Mouse (Mus musculus): ENCODE results near the gene Apba3. TPM values are rescaled to one million over a fixed set of nuclear protein-coding genes. Genes with fewer than 3 reads are reported as not detected.

The Apba3 gene
- polyA plus RNA-seq, 1 experiment from 2014 or later: 29.7 TPM

GRCm38 (mm10) chr10:81319330-81319699 is 52.6 kb downstream of the Apba3 start:
- WGBS: 38% methylated on average over 8 of the region's 8 CpGs
- peaks cover 66% of the 10 kb centered on the region for H3K36me3 ChIP-seq

DNA sequence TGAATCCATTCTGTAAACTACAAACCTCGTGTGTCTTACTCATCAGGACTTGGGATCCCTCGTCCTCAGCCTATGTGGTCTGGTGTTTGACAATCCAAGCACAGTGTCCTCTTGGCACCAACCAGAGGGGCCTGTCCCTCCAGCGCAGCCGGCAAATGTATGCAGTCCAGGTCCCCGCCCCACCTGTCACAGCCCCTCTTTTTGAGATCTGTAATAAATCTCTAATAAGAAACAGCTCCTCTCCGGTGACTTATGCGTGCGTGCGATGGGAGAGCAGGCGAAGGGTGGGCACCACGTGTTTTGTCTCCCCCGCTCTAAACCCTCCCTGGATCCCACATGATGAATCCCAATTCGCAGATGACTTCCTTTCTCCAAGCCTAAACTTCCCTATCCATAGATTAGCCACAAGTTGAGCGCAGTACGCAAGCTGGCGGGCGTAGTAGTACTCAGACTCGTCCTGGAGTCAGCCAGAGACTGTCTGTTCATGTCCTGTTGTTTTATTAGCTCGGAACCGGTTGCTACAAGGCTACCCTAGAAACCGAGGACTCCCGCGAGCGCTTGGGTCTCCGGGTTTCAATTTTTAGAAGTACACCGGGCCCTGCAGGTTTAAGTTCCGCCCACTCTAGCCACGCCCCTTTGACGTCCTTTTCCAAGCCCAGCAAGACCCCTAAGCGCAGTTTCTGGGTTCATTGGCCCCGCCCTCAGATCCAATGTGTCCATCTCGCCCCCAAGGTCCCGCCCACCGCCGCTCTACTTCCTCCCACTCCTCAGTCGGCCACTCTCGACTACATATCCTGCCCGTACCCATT is 53.2 kb downstream of the Apba3 start:
- Histone ChIP-seq H3K9me3 (no peaks in the 10 kb centered on the region), H3K27me3 (no peaks in the 10 kb centered on the region), H3K36me3 (peaks cover 66% of the 10 kb centered on the region), H3K27ac (peak overlapping the region; percentile 90), H3K4me2 (peak overlapping the region; percentile 84), H3K9ac (peak overlapping the region; percentile 67), H3K4me1 (replicated peaks) (peaks cover 45% of the 10 kb centered on the region), H3K4me3 (peak overlapping the region; percentile 74)
- peak; percentile 0 for ATAC-seq (ENCODE audit: low FRiP score)
- WGBS: 2% methylated on average over 38 of the region's 38 CpGs

More at GRCm38 (mm10) chr10:81319330-81319699, 52.6 kb downstream of the Apba3 start:
- Histone ChIP-seq H3K4me1 (replicated peaks) (peaks cover 45% of the 10 kb centered on the region), H3K4me2 (peak overlapping the region; percentile 84), H3K9me3 (no peaks in the 10 kb centered on the region), H3K9ac (peak overlapping the region; percentile 67), H3K27me3 (no peaks in the 10 kb centered on the region), H3K27ac (peak overlapping the region; percentile 90), H3K4me3 (peak overlapping the region; percentile 74)
- no peak for ATAC-seq (ENCODE audit: low FRiP score)

- H3K4me2 ChIP-seq: peak within 1 kb of the TSS; percentile 84
- WGBS: under 1% methylated on average over 68 of the region's 68 CpGs
- peak within 1 kb of the TSS; percentile 90 for H3K9ac ChIP-seq
- H3K9me3 ChIP-seq: no peaks in the 10 kb centered on the region
- H3K36me3 ChIP-seq: peaks cover 66% of the 10 kb centered on the region
- ATAC-seq (ENCODE audit: low FRiP score): peak; percentile 93
- peak within 1 kb of the TSS; percentile 90 for H3K27ac ChIP-seq
- H3K4me1 ChIP-seq (replicated peaks): peaks cover 45% of the 10 kb centered on the region
- H3K27me3 ChIP-seq: no peaks in the 10 kb centered on the region
- peak within 1 kb of the TSS; percentile 74 for H3K4me3 ChIP-seq
These were observed 54.0 kb downstream of the Apba3 start, which contains the start of gene Cactin for GRCm38 (mm10) chr10:81320550-81321347. Gene Cactin, plus strand, starts transcription at chr10:81321103.

GRCm38 (mm10) chr10:81321436-81321835 is 54.7 kb downstream of the Apba3 start:
- H3K27me3 ChIP-seq: no peaks in the 10 kb centered on the region
- H3K9me3 ChIP-seq: no peaks in the 10 kb centered on the region
- 3% methylated on average over 20 of the region's 20 CpGs for WGBS
- peak overlapping the region; percentile 74 for H3K4me3 ChIP-seq
- peak overlapping the region; percentile 90 for H3K9ac ChIP-seq
- peak overlapping the region; percentile 90 for H3K27ac ChIP-seq
- ATAC-seq (ENCODE audit: low FRiP score): peak; percentile 0; the same call in 1 of the 2 replicates
- H3K4me1 ChIP-seq (replicated peaks): peaks cover 42% of the 10 kb centered on the region
- H3K4me2 ChIP-seq: peak overlapping the region; percentile 84
- H3K36me3 ChIP-seq: peaks cover 66% of the 10 kb centered on the region

DNA sequence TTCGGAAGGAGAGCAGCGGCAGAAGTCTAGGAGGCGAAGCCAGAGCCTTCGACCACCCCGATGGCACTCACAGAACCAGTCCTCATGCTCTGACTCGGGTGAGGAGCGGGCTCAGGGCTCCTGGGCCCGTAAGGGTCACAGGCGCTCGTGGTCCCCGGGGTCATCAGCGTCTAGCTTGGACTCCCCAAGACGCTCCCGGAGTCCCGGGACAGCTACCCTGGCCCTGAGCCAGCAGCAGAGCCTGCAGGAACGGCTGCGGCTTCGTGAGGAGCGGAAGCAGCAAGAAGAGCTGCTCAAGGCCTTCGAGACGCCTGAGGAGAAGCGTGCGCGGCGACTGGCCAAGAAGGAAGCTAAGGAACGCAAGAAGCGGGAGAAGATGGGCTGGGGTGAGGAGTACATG is 55.7 kb downstream of the Apba3 start:
- Histone ChIP-seq H3K4me1 (replicated peaks) (peaks cover 32% of the 10 kb centered on the region), H3K27ac (no peak overlapping the region), H3K36me3 (peaks cover 68% of the 10 kb centered on the region), H3K4me3 (peak overlapping the region; percentile 74), H3K27me3 (no peaks in the 10 kb centered on the region), H3K4me2 (peak overlapping the region; percentile 84), H3K9ac (peak overlapping the region; percentile 90), H3K9me3 (no peaks in the 10 kb centered on the region)
- WGBS: 94% methylated on average over 27 of the region's 27 CpGs
- ATAC-seq (ENCODE audit: low FRiP score): no peak

Small RNAs within 50 kb of the gene (microRNA-seq; reads per million reads assigned to microRNA genes)
- gene Mir3057: 13.3 reads per million, percentile 25 among the genes with 10 or more reads in this experiment

Other genes with a start within 250 kb of the Apba3 start
- gene Diras1, start 241.3 kb upstream of the Apba3 start, polyA plus RNA-seq (2015; fragmentation: Nextera tagmentation; extraction: Ambion mirVana): 37.5 and 40.2 TPM in 2 replicates
- gene Slc39a3, start 229.5 kb upstream of the Apba3 start, polyA plus RNA-seq (2015; fragmentation: Nextera tagmentation; extraction: Ambion mirVana): 42.3 and 44.0 TPM in 2 replicates
- 292 and 304 TPM in 2 replicates for gene Sgta, start 206.8 kb upstream of the Apba3 start, polyA plus RNA-seq (2015; fragmentation: Nextera tagmentation; extraction: Ambion mirVana)
- 45.0 and 46.9 TPM in 2 replicates for gene Thop1, start 196.9 kb upstream of the Apba3 start, polyA plus RNA-seq (2015; fragmentation: Nextera tagmentation; extraction: Ambion mirVana)
- 0.26 and 0.41 TPM in 2 replicates for gene Creb3l3, start 168.1 kb upstream of the Apba3 start, polyA plus RNA-seq (2015; fragmentation: Nextera tagmentation; extraction: Ambion mirVana)
- 224 and 227 TPM in 2 replicates for gene Map2k2, start 161.0 kb upstream of the Apba3 start, polyA plus RNA-seq (2015; fragmentation: Nextera tagmentation; extraction: Ambion mirVana)
- 13.2 and 13.5 TPM in 2 replicates for gene Zbtb7a, start 131.7 kb upstream of the Apba3 start, polyA plus RNA-seq (2015; fragmentation: Nextera tagmentation; extraction: Ambion mirVana)
- gene Pias4, start 99.0 kb upstream of the Apba3 start, polyA plus RNA-seq (2015; fragmentation: Nextera tagmentation; extraction: Ambion mirVana): 58.4 and 62.3 TPM in 2 replicates
- 561 and 576 TPM in 2 replicates for gene Eef2, start 90.3 kb upstream of the Apba3 start, polyA plus RNA-seq (2015; fragmentation: Nextera tagmentation; extraction: Ambion mirVana)
- 59.1 and 61.7 TPM in 2 replicates for gene Dapk3, start 84.0 kb upstream of the Apba3 start, polyA plus RNA-seq (2015; fragmentation: Nextera tagmentation; extraction: Ambion mirVana)
- 0.13 and 0.26 TPM in 2 replicates for gene 4930442H23Rik, start 83.1 kb upstream of the Apba3 start, polyA plus RNA-seq (2015; fragmentation: Nextera tagmentation; extraction: Ambion mirVana)
- gene Nmrk2, start 64.9 kb upstream of the Apba3 start, polyA plus RNA-seq (2015; fragmentation: Nextera tagmentation; extraction: Ambion mirVana): 0.09 and 0.10 TPM in 2 replicates
- 68.1 TPM in 2 replicates for gene Atcay, start 36.1 kb upstream of the Apba3 start, polyA plus RNA-seq (2015; fragmentation: Nextera tagmentation; extraction: Ambion mirVana)
- gene Zfr2, start 33.8 kb upstream of the Apba3 start, polyA plus RNA-seq (2015; fragmentation: Nextera tagmentation; extraction: Ambion mirVana): 19.7 and 21.6 TPM in 2 replicates
- 16.4 and 16.9 TPM in 2 replicates for gene Matk, start 14.0 kb upstream of the Apba3 start, polyA plus RNA-seq (2015; fragmentation: Nextera tagmentation; extraction: Ambion mirVana)
- gene Mrpl54, start within 50 bp of the Apba3 start, polyA plus RNA-seq (2015; fragmentation: Nextera tagmentation; extraction: Ambion mirVana): 134 and 144 TPM in 2 replicates
- 4.5 and 5.2 TPM in 2 replicates for gene Tjp3, start 24.6 kb downstream of the Apba3 start, polyA plus RNA-seq (2015; fragmentation: Nextera tagmentation; extraction: Ambion mirVana)
- gene Pip5k1c, start 26.0 kb downstream of the Apba3 start, polyA plus RNA-seq (2015; fragmentation: Nextera tagmentation; extraction: Ambion mirVana): 97.2 and 102 TPM in 2 replicates
- 33.5 and 34.7 TPM in 2 replicates for gene Cactin, start 54.1 kb downstream of the Apba3 start, polyA plus RNA-seq (2015; fragmentation: Nextera tagmentation; extraction: Ambion mirVana)
- 4.6 and 5.6 TPM in 2 replicates for gene Tbxa2r, start 61.8 kb downstream of the Apba3 start, polyA plus RNA-seq (2015; fragmentation: Nextera tagmentation; extraction: Ambion mirVana)
- not detected in 2 replicates for gene Gipc3, start 76.3 kb downstream of the Apba3 start, polyA plus RNA-seq (2015; fragmentation: Nextera tagmentation; extraction: Ambion mirVana)
- gene Hmg20b, start 83.5 kb downstream of the Apba3 start, polyA plus RNA-seq (2015; fragmentation: Nextera tagmentation; extraction: Ambion mirVana): 47.3 and 50.4 TPM in 2 replicates
- gene Mfsd12, start 90.5 kb downstream of the Apba3 start, polyA plus RNA-seq (2015; fragmentation: Nextera tagmentation; extraction: Ambion mirVana): 11.9 and 12.4 TPM in 2 replicates
- 1.0 and 1.1 TPM in 2 replicates for gene 4930404N11Rik, start 98.9 kb downstream of the Apba3 start, polyA plus RNA-seq (2015; fragmentation: Nextera tagmentation; extraction: Ambion mirVana)
- gene Fzr1, start 111.6 kb downstream of the Apba3 start, polyA plus RNA-seq (2015; fragmentation: Nextera tagmentation; extraction: Ambion mirVana): 121 and 126 TPM in 2 replicates
- 72.1 and 74.8 TPM in 2 replicates for gene Dohh, start 117.5 kb downstream of the Apba3 start, polyA plus RNA-seq (2015; fragmentation: Nextera tagmentation; extraction: Ambion mirVana)
- gene Gm48551, start 117.5 kb downstream of the Apba3 start, polyA plus RNA-seq (2015; fragmentation: Nextera tagmentation; extraction: Ambion mirVana): 6.5 and 8.1 TPM in 2 replicates
- 2.0 and 2.3 TPM in 2 replicates for gene Gm48552, start 122.0 kb downstream of the Apba3 start, polyA plus RNA-seq (2015; fragmentation: Nextera tagmentation; extraction: Ambion mirVana)
- 1.8 TPM in 2 replicates for gene Smim24, start 126.1 kb downstream of the Apba3 start, polyA plus RNA-seq (2015; fragmentation: Nextera tagmentation; extraction: Ambion mirVana)
- gene Nfic, start 188.7 kb downstream of the Apba3 start, polyA plus RNA-seq (2015; fragmentation: Nextera tagmentation; extraction: Ambion mirVana): 21.3 and 22.4 TPM in 2 replicates
- 61.3 and 69.0 TPM in 2 replicates for gene Celf5, start 215.7 kb downstream of the Apba3 start, polyA plus RNA-seq (2015; fragmentation: Nextera tagmentation; extraction: Ambion mirVana)
- 56.0 and 62.1 TPM in 2 replicates for gene Ncln, start 229.4 kb downstream of the Apba3 start, polyA plus RNA-seq (2015; fragmentation: Nextera tagmentation; extraction: Ambion mirVana)
- gene S1pr4, start 233.2 kb downstream of the Apba3 start, polyA plus RNA-seq (2015; fragmentation: Nextera tagmentation; extraction: Ambion mirVana): 0.93 and 0.95 TPM in 2 replicates

All from hindbrain, embryonic 13.5 days (tissue).